Mouse (Mus musculus) heart, embryonic 13.5 days (tissue): ENCODE results near the gene Cacnb2. TPM values are rescaled to one million over a fixed set of nuclear protein-coding genes. Genes with fewer than 3 reads are reported as not detected.
A peak's percentile ranks its signal among the peaks of the same experiment; 100 is the strongest.

Experiments
- ATAC-seq: fragments of 200-750 bp; cut with Nextera tagmentation; 2 replicates; pipeline ENCODE4 v1.8.0; 2017; ENCODE audit warnings: moderate TSS enrichment; ENCODE audit not compliant: insufficient number of reproducible peaks, low FRiP score, low TSS enrichment; ENCODE audit errors: extremely low read depth
- H3K27ac ChIP-seq: fragments of 300-500 bp; sonication (generic); replicated peaks from 2 replicates; pipeline ENCODE4 v1.5.1; 2015; ENCODE audit warnings: moderate library complexity, mild to moderate bottlenecking, inconsistent platforms
- H3K27me3 ChIP-seq: fragments of 300-500 bp; sonication (generic); replicated peaks from 2 replicates; pipeline ENCODE4 v1.6.1; 2015; ENCODE audit warnings: mild to moderate bottlenecking, inconsistent platforms
- H3K36me3 ChIP-seq: fragments of 300-500 bp; sonication (generic); 2 replicates; pipeline ENCODE4 v1.6.1; 2015; ENCODE audit warnings: mild to moderate bottlenecking, inconsistent platforms
- H3K4me1 ChIP-seq: fragments of 300-500 bp; sonication (generic); 2 replicates; pipeline ENCODE4 v1.6.1; 2015; ENCODE audit warnings: inconsistent platforms
- H3K4me2 ChIP-seq: fragments of 300-500 bp; sonication (generic); 2 replicates; pipeline ENCODE4 v1.6.1; 2015; ENCODE audit warnings: inconsistent platforms, mild to moderate bottlenecking, moderate library complexity
- H3K4me3 ChIP-seq: fragments of 300-500 bp; sonication (generic); 2 replicates; pipeline ENCODE4 v1.5.1; 2015; ENCODE audit warnings: moderate library complexity, mild to moderate bottlenecking, inconsistent platforms
- H3K9ac ChIP-seq: fragments of 300-500 bp; sonication (generic); 2 replicates; pipeline ENCODE4 v1.6.1; 2015; ENCODE audit warnings: inconsistent platforms, mild to moderate bottlenecking, moderate library complexity
- H3K9me3 ChIP-seq: fragments of 300-500 bp; sonication (generic); 2 replicates; pipeline ENCODE4 v1.6.1; 2016; ENCODE audit warnings: inconsistent platforms
- WGBS: fragments of 180-500 bp; shearing (Covaris S2); methylation state at CpG from one replicate; pipeline ENCODE4 v1.1.7; 2015; ENCODE audit warnings: mixed read lengths; 5-methylcytosine and 5-hydroxymethylcytosine counted together
- polyA plus RNA-seq: library from polyadenylated mRNA; unstranded; fragments of >200 nt; fragmentation: Nextera tagmentation; extraction: Ambion mirVana; gene quantifications from 2 replicates; pipeline ENCODE4 v1.2.1, GENCODE M21; 2015

The Cacnb2 gene
- polyA plus RNA-seq, 1 experiment from 2014 or later = 9.0 TPM

- no peak overlapping the region for H3K9ac ChIP-seq
- 47% methylated on average over 3 of the region's 3 CpGs for WGBS
- ATAC-seq = peak; percentile 42; the same call in 1 of the 2 replicates
- H3K27me3 ChIP-seq = no peaks in the 10 kb centered on the region
- H3K4me3 ChIP-seq = no peak overlapping the region
- peaks cover 37% of the 10 kb centered on the region for H3K4me1 ChIP-seq
- H3K4me2 ChIP-seq = no peak overlapping the region
- no peaks in the 10 kb centered on the region for H3K9me3 ChIP-seq
- H3K36me3 ChIP-seq = no peaks in the 10 kb centered on the region
- H3K27ac ChIP-seq = peak overlapping the region; percentile 70
These were observed 314.8 kb downstream of the Cacnb2 start for GRCm38 (mm10) chr2:14917585-14918247.

- 0 out of 2 replicates have a peak, but pooled peaks cover 2% of the 10 kb centered on the region for H3K36me3 ChIP-seq
- no peak overlapping the region for H3K4me3 ChIP-seq
- no peaks in the 10 kb centered on the region for H3K27me3 ChIP-seq
- 37% methylated on average over 3 of the region's 3 CpGs for WGBS
- H3K9ac ChIP-seq = no peak overlapping the region
- H3K4me1 ChIP-seq = peaks cover 57% of the 10 kb centered on the region
- H3K4me2 ChIP-seq = peak overlapping the region; percentile 5; the same call in 1 of the 2 replicates
- peak; percentile 42; the same call in 1 of the 2 replicates for ATAC-seq
- H3K9me3 ChIP-seq = no peaks in the 10 kb centered on the region
- H3K27ac ChIP-seq = peak overlapping the region; percentile 42; the same call in 1 of the 2 replicates
These were observed 327.0 kb downstream of the Cacnb2 start for GRCm38 (mm10) chr2:14929866-14930265.

DNA sequence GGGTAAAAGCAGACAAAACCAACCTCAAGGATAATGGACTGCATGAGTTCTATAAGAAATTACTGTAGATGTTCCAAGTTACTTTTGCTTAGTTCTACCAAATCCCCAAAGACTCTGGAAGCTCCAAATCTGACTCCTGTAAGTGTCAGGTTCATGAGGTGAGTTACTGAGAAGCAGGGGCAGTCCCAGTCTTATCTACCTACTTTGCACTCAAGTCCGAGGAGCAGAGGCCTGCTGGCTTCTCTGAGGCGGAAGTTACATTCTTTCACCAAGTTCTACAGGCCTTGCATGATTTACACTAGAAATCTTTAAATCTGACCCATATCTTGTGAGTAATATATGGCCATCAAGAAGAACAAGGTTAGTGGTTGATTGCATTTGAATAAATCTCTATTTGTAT, 329.1 kb downstream of the Cacnb2 start:
- no peak overlapping the region for H3K27ac ChIP-seq
- peaks cover 71% of the 10 kb centered on the region for H3K4me1 ChIP-seq
- WGBS = 54% methylated on average over 2 of the region's 2 CpGs
- H3K4me3 ChIP-seq = no peak overlapping the region
- no peaks in the 10 kb centered on the region for H3K27me3 ChIP-seq
- H3K36me3 ChIP-seq = 0 out of 2 replicates have a peak, but pooled peaks cover 2% of the 10 kb centered on the region
- H3K4me2 ChIP-seq = no peak overlapping the region
- no peak for ATAC-seq
- H3K9ac ChIP-seq = no peak overlapping the region
- no peaks in the 10 kb centered on the region for H3K9me3 ChIP-seq

GRCm38 (mm10) chr2:14936492-14936891, 333.6 kb downstream of the Cacnb2 start:
- no peaks in the 10 kb centered on the region for H3K27me3 ChIP-seq
- H3K4me3 ChIP-seq = no peak overlapping the region
- 0 out of 2 replicates have a peak, but pooled peaks cover 2% of the 10 kb centered on the region for H3K36me3 ChIP-seq
- 36% methylated on average over 8 of the region's 8 CpGs for WGBS
- H3K4me2 ChIP-seq = peak overlapping the region; percentile 27; the same call in 1 of the 2 replicates
- H3K27ac ChIP-seq = peak overlapping the region; percentile 78
- no peaks in the 10 kb centered on the region for H3K9me3 ChIP-seq
- no peak for ATAC-seq
- H3K4me1 ChIP-seq = peaks cover 38% of the 10 kb centered on the region
- no peak overlapping the region for H3K9ac ChIP-seq

DNA sequence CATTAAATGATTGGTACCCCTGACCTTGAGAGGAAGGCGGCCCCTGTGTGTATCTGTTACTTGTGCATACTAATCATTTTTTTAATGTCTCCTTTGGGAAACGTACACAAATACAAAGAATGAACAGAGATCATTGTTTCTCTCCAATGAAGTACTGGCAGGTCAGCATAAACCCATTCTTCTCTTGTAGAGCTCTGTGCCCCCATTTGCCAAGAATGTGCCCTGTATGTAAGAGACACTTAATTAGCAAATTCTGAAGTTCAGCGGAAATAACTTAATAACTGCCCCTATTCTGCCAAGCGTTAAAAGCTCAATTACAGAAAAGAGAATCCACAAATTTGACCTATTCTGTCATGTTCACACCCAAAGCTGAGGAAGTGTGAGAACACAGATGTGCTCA, 339.4 kb downstream of the Cacnb2 start:
- Histone ChIP-seq H3K4me2 (no peak overlapping the region), H3K9ac (no peak overlapping the region), H3K4me3 (no peak overlapping the region), H3K27ac (no peak overlapping the region), H3K36me3 (no peaks in the 10 kb centered on the region; the same call in 1 of the 2 replicates), H3K9me3 (no peaks in the 10 kb centered on the region), H3K27me3 (no peaks in the 10 kb centered on the region), H3K4me1 (peaks cover 2% of the 10 kb centered on the region)
- 80% methylated on average over 4 of the region's 4 CpGs for WGBS
- no peak for ATAC-seq

GRCm38 (mm10) chr2:14943691-14944357, 340.9 kb downstream of the Cacnb2 start:
- Histone ChIP-seq H3K9me3 (no peaks in the 10 kb centered on the region), H3K4me2 (no peak overlapping the region), H3K4me1 (no peaks in the 10 kb centered on the region), H3K9ac (no peak overlapping the region), H3K4me3 (no peak overlapping the region), H3K27ac (no peak overlapping the region), H3K27me3 (no peaks in the 10 kb centered on the region), H3K36me3 (no peaks in the 10 kb centered on the region; the same call in 1 of the 2 replicates)
- ATAC-seq = no peak
- 79% methylated on average over 3 of the region's 3 CpGs for WGBS

GRCm38 (mm10) chr2:14953090-14953489, 350.2 kb downstream of the Cacnb2 start:
- WGBS = 69% methylated on average over 2 of the region's 2 CpGs
- Histone ChIP-seq H3K4me3 (no peak overlapping the region), H3K9ac (no peak overlapping the region), H3K27me3 (no peaks in the 10 kb centered on the region), H3K4me2 (no peak overlapping the region), H3K4me1 (peaks cover 10% of the 10 kb centered on the region; the same call in 1 of the 2 replicates), H3K27ac (no peak overlapping the region), H3K36me3 (no peaks in the 10 kb centered on the region), H3K9me3 (no peaks in the 10 kb centered on the region)
- no peak for ATAC-seq

GRCm38 (mm10) chr2:14960963-14961488, 358.1 kb downstream of the Cacnb2 start:
- Histone ChIP-seq H3K4me3 (no peak overlapping the region), H3K9ac (no peak overlapping the region)
- ATAC-seq = no peak

GRCm38 (mm10) chr2:14961493-14961892, 358.6 kb downstream of the Cacnb2 start:
- Histone ChIP-seq H3K4me1 (peaks cover 5% of the 10 kb centered on the region; the same call in 1 of the 2 replicates), H3K4me2 (no peak overlapping the region), H3K36me3 (peaks cover 16% of the 10 kb centered on the region), H3K9ac (no peak overlapping the region), H3K4me3 (no peak overlapping the region), H3K27ac (no peak overlapping the region), H3K9me3 (no peaks in the 10 kb centered on the region), H3K27me3 (no peaks in the 10 kb centered on the region)
- no peak for ATAC-seq
- WGBS = 73% methylated on average over 2 of the region's 2 CpGs

More at GRCm38 (mm10) chr2:14960963-14961488, 358.1 kb downstream of the Cacnb2 start:
- H3K9me3 ChIP-seq = no peaks in the 10 kb centered on the region
- peaks cover 16% of the 10 kb centered on the region for H3K36me3 ChIP-seq
- H3K27me3 ChIP-seq = no peaks in the 10 kb centered on the region
- H3K4me2 ChIP-seq = no peak overlapping the region
- 64% methylated on average over 1 of the region's 1 CpGs for WGBS
- no peak overlapping the region for H3K27ac ChIP-seq
- H3K4me1 ChIP-seq = peaks cover 5% of the 10 kb centered on the region; the same call in 1 of the 2 replicates

- Histone ChIP-seq H3K27ac (no peak overlapping the region), H3K9ac (no peak overlapping the region), H3K4me2 (no peak overlapping the region), H3K4me3 (no peak overlapping the region), H3K4me1 (no peaks in the 10 kb centered on the region), H3K36me3 (peaks cover 58% of the 10 kb centered on the region), H3K9me3 (no peaks in the 10 kb centered on the region), H3K27me3 (no peaks in the 10 kb centered on the region)
- WGBS = 76% methylated on average over 11 of the region's 11 CpGs
- ATAC-seq = no peak
These were observed 381.1 kb downstream of the Cacnb2 start for GRCm38 (mm10) chr2:14984029-14984428.

- H3K9me3 ChIP-seq = no peaks in the 10 kb centered on the region
- H3K4me3 ChIP-seq = no peak overlapping the region
- ATAC-seq = no peak
- H3K9ac ChIP-seq = no peak overlapping the region
- no peak overlapping the region for H3K27ac ChIP-seq
- H3K4me2 ChIP-seq = no peak overlapping the region
- 68% methylated on average over 4 of the region's 4 CpGs for WGBS
- no peaks in the 10 kb centered on the region for H3K27me3 ChIP-seq
- peaks cover 55% of the 10 kb centered on the region for H3K36me3 ChIP-seq
- no peaks in the 10 kb centered on the region for H3K4me1 ChIP-seq
These were observed 385.6 kb downstream of the Cacnb2 start for GRCm38 (mm10) chr2:14988451-14988850.
